Mouse (Mus musculus) bone marrow macrophage, adult 2 months (primary cell): ENCODE measurements around the gene Kcnj5.

Experiments used
- CTCF ChIP-seq: IDR thresholded peaks from 2 replicates; pipeline ENCODE4 v1.5.1; 2012; ENCODE audit warnings: low read depth, mild to moderate bottlenecking, low read length, moderate library complexity
- POLR2A ChIP-seq: IDR thresholded peaks from 2 replicates; pipeline ENCODE4 v1.6.1; 2012; ENCODE audit warnings: mild to moderate bottlenecking, low read depth, low read length, borderline replicate concordance

- TF ChIP-seq CTCF (no peak), POLR2A (no peak)
These were observed 13.0 kb downstream of the Kcnj5 start for GRCm38 (mm10) chr9:32331162-32331561.
